Mouse (Mus musculus): ENCODE results near the gene Mtg1. TPM values are rescaled to one million over a fixed set of nuclear protein-coding genes. Genes with fewer than 3 reads are reported as not detected.

Gene Mtg1
- polyA plus RNA-seq, 1 experiment from 2014 or later: 34.8 TPM

Other genes starting within 250 kb of the Mtg1 start
- gene Kndc1, start 242.9 kb upstream of the Mtg1 start, polyA plus RNA-seq (2015; fragmentation: Nextera tagmentation; extraction: Ambion mirVana): 20.2 and 22.4 TPM in 2 replicates
- not detected in 2 replicates for gene Utf1, start 193.8 kb upstream of the Mtg1 start, polyA plus RNA-seq (2015; fragmentation: Nextera tagmentation; extraction: Ambion mirVana)
- gene 6430531B16Rik, start 158.8 kb upstream of the Mtg1 start, polyA plus RNA-seq (2015; fragmentation: Nextera tagmentation; extraction: Ambion mirVana): 0.83 and 1.3 TPM in 2 replicates
- 4.5 TPM in 2 replicates for gene Adam8, start 145.0 kb upstream of the Mtg1 start, polyA plus RNA-seq (2015; fragmentation: Nextera tagmentation; extraction: Ambion mirVana)
- 56.6 and 58.0 TPM in 2 replicates for gene Zfp511, start 101.2 kb upstream of the Mtg1 start, polyA plus RNA-seq (2015; fragmentation: Nextera tagmentation; extraction: Ambion mirVana)
- gene Tubgcp2, start 100.9 kb upstream of the Mtg1 start, polyA plus RNA-seq (2015; fragmentation: Nextera tagmentation; extraction: Ambion mirVana): 61.3 and 62.6 TPM in 2 replicates
- gene Msx3, start 88.5 kb upstream of the Mtg1 start, polyA plus RNA-seq (2015; fragmentation: Nextera tagmentation; extraction: Ambion mirVana): 1.2 TPM in 2 replicates
- gene Caly, start 55.0 kb upstream of the Mtg1 start, polyA plus RNA-seq (2015; fragmentation: Nextera tagmentation; extraction: Ambion mirVana): 277 and 280 TPM in 2 replicates
- not detected in 2 replicates for gene Prap1, start 44.2 kb upstream of the Mtg1 start, polyA plus RNA-seq (2015; fragmentation: Nextera tagmentation; extraction: Ambion mirVana)
- gene Fuom, start 35.1 kb upstream of the Mtg1 start, polyA plus RNA-seq (2015; fragmentation: Nextera tagmentation; extraction: Ambion mirVana): 33.7 and 34.1 TPM in 2 replicates
- 7.4 and 7.5 TPM in 2 replicates for gene Paox, start 21.8 kb upstream of the Mtg1 start, polyA plus RNA-seq (2015; fragmentation: Nextera tagmentation; extraction: Ambion mirVana)
- gene Echs1, start 21.1 kb upstream of the Mtg1 start, polyA plus RNA-seq (2015; fragmentation: Nextera tagmentation; extraction: Ambion mirVana): 107 and 108 TPM in 2 replicates
- gene Sprn, start 17.3 kb downstream of the Mtg1 start, polyA plus RNA-seq (2015; fragmentation: Nextera tagmentation; extraction: Ambion mirVana): 23.7 and 25.5 TPM in 2 replicates
- not detected in 2 replicates for gene Olfr522, start 27.2 kb downstream of the Mtg1 start, polyA plus RNA-seq (2015; fragmentation: Nextera tagmentation; extraction: Ambion mirVana)
- not detected in 2 replicates for gene Olfr523, start 35.7 kb downstream of the Mtg1 start, polyA plus RNA-seq (2015; fragmentation: Nextera tagmentation; extraction: Ambion mirVana)
- gene Olfr524, start 68.4 kb downstream of the Mtg1 start, polyA plus RNA-seq (2015; fragmentation: Nextera tagmentation; extraction: Ambion mirVana): not detected in 2 replicates
- not detected in 2 replicates for gene Cd163l1, start 80.7 kb downstream of the Mtg1 start, polyA plus RNA-seq (2015; fragmentation: Nextera tagmentation; extraction: Ambion mirVana)
- gene 5830411N06Rik, start 109.7 kb downstream of the Mtg1 start, polyA plus RNA-seq (2015; fragmentation: Nextera tagmentation; extraction: Ambion mirVana): not detected in 2 replicates
- not detected in 2 replicates for gene Olfr525, start 183.3 kb downstream of the Mtg1 start, polyA plus RNA-seq (2015; fragmentation: Nextera tagmentation; extraction: Ambion mirVana)
- gene Olfr527, start 196.5 kb downstream of the Mtg1 start, polyA plus RNA-seq (2015; fragmentation: Nextera tagmentation; extraction: Ambion mirVana): not detected in 2 replicates
- not detected in 2 replicates for gene Olfr60, start 224.1 kb downstream of the Mtg1 start, polyA plus RNA-seq (2015; fragmentation: Nextera tagmentation; extraction: Ambion mirVana)
- not detected in 2 replicates for gene Olfr530, start 238.8 kb downstream of the Mtg1 start, polyA plus RNA-seq (2015; fragmentation: Nextera tagmentation; extraction: Ambion mirVana)